Mouse (Mus musculus): Measurements from ENCODE around the gene Slc52a3.

Gene Slc52a3

DNA sequence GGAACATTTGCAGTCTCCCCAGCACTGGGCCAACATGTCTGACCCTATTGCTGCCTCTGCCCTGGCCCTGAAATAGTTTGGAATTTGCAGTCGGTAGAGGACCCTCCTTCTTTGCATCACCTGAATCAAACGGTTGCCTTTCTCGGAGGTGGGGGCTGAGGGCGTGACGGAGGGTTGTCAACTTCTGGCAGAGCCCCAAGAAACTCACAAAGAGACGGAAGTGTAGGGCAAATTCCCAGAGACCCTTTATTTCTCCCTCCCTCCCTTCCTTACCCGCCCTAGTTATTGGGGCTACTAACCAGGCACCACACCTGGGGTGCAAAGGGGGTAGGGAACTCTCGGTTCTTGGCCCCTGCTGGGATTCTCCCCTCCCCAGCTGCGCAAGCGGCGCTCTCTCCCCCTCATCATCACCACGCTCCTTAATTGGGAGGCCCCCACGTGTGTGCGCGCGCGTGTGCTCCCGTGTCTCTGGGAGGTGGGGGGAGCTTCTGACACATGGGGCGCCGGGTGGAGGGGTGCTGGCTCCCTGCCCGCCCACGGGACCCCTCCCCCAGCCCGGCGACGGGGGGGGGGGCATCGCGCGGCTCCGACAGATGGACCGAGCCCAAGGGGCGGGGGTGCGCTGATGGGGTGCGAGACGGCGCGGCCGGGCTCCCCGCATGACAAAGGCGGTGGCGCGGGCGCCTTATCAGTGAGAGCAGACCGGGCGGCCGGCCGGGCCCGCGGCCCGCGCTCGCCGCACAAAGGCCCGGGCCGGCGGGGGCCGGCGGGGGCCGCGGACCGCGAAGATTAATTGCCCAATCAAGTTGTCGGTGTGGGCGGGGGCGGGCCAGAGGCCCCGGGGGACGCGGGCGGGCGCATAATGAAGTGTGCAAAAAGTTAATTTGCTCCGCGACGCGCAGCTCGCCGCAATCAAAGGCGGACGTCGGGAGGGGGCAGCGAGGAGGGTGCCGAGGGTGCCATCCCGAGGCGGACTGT lies 52.0 kb downstream of the Slc52a3 start:
- no peak for DNase-seq (ENCODE audit: low read depth, low spot score)

DNA sequence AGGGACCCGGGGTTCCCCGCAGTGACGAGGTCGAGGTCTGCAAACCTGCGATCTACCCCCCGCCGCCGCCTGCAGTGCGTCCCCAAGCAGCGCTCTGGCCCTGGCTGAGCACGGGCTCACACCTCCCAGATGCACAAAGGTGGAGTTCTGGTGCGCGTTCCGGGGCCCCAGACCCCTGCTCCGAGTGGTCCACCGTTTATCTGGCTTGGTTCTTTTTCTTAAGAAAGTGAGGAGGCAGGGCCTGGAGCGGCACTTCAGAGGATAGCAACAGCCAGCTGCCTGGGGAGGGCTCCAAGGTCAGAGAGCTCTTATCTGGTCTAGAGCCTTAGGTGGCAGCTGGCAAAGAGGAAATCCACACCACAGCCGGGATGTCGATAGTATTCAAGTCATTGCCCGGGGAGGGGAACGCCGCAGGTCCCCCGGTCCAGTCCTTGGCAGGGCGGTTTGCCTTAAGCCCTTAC lies 52.7 kb downstream of the Slc52a3 start:
- DNase-seq (ENCODE audit: low read depth, low spot score): no peak

DNA sequence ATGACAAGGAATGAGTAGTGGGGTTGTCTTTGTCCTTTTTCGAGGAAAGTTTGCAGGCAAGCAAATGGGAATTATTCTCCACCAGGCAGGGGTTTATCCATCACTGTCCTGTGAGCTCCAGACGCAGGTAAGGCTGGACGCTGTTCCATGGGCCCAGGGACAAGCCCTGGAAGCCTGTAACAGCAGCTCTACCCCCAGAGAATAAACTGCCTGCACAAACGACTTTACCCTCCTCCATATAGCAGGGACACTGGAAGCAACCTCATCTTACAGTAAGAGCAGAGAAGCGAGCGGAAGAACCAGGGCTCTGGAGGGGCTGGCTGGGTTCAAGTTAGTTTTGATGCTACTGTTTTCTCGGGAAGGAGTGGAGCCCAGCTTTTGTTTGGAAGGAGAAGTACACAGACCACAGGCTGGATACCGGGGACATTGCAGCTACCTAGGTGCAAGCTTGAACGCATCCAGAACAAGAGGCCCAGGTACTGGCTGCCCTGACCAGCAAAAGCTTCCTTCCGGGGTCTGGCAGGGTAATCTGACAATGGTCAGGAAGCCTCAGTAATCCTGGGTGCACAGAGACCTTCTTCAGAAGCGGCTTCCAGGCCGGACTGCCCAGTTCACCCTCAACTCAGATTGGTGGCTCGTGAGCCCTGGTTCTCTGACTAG lies 53.4 kb downstream of the Slc52a3 start:
- DNase-seq (ENCODE audit: low read depth, low spot score): no peak

DNA sequence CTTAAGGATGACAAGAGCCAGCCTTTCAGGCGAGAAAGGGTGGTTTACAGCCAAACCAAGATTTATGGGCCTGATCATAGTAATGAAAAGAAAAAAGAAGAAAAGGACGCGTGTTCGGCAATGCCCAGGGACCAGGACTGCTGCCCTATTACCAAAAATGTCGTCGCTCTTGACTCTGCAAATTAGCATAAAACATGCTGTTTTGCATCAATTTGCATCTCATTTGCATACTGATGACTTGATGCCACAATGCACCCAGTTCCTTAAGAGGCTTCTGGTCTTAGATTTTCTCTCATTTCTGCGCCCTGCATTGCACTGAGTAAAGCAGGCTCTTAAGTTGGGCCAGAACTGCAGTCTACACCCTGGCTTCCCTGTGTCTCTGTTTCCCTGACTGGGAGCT lies 54.0 kb downstream of the Slc52a3 start:
- no peak for DNase-seq (ENCODE audit: low read depth, low spot score)

DNA sequence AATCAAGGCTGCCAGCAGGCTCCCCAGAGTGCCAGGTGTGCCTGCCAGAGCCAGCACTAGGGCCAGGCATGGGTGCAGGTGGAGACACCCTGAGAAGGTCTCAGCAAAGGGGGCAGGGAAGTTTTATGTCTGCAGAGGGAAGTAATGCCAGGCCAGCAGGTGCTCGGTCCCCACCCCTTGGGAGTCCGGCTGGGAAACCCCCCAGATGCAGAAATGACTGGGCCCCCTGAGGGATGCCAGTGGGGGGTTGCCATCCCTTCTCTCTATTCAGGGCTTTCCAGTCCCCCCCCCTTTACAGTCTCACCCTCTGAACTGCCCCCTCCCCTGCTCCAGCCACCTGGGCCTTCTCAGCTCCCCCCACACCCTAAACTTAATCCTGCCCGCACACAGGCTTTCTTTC lies 55.7 kb downstream of the Slc52a3 start:
- DNase-seq (ENCODE audit: low read depth, low spot score): no peak

DNA sequence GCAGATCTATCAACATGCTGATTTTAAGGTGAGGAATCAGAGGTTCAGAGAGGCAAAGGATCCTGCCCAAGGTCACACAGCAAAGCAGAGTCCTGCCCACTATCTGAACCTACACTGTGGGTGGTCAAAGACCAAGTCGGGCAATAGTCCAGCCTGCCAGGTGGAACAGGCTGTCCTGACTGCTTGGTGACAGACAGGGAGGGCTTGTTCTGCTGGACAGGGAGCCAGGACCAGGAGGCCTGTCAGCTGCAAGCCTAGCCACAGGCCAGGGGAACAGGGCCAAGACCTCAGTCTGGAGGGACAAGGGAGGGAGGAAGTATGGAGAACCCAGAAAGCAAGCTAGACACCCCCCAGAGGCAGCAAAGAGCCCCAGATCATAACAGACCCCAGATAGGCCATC lies 59.1 kb downstream of the Slc52a3 start:
- DNase-seq (ENCODE audit: low read depth, low spot score): no peak

DNA sequence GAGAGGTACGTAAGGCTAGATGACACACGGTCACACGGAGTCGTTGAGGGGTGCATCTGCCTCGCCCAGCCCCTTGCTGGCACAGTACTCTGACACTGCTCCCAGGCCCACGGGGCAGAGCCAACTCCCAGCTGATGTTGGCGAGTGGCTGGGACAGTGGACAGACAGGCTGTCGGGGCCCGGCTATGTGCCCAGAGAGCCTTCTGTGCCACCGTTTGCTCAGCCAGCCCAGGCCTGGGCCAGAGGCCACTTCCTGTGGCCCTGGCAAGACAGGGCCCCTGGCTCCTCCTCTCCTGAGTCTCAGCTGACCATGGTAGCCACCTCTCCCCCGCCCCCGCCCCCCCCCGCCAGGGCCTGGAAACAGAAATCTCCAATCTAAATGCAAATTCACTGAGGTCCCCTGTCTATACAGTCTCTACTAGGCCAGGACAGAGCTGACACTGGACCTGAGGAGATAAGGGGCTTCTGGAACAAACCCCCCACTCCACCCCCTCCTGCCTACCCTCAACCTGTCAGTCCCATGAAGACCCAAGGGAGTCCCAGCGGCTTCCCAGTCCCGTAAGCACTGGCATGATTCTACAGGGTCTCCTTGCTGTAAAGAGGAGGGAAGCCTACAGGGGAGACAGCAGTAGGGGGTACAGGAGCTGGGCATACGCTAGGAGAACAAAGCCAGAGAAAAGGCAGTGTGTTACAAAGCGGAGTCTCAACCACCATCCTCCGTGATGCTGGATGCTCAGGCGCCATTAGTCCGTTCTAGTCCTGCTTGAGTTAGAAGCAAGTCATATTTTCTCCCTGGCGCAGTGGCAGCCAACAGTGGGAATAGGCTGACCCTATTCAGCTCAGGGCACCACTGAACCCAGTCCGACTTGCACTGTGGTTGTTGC lies 60.3 kb downstream of the Slc52a3 start:
- no peak for DNase-seq (ENCODE audit: low read depth, low spot score)

DNA sequence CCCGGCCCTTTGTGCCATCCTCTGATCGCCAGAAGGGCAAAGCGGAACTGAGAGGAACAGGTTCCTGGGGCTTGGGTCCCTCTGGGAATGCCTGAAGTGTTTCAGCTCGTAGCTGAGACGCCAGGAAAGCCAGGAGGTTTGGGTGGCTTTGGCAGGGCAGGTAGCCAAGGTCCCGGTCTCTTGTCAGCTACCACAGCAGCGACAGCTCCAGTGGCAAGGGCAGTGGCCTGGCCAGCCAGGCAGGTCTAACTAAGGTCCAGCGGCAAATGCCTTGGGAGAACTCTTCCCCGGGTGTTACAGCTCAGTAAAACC lies 60.9 kb downstream of the Slc52a3 start:
- DNase-seq (ENCODE audit: low read depth, low spot score): no peak
